Mouse (Mus musculus) CD4-positive helper T cell, adult 2 months (primary cell): ENCODE measurements around the gene Gabbr1.
A peak's percentile ranks its signal among the peaks of the same experiment; 100 is the strongest.

Experiments
- DNase-seq: peaks from one replicate; pipeline ENCODE4 v3.0.0-alpha.2; 2012; ENCODE audit warnings: low read depth, missing footprints, low spot score

Gene Gabbr1

GRCm38 (mm10) chr17:37039127-37039894 is 6.5 kb upstream of the Gabbr1 start:
- DNase-seq: no peak

GRCm38 (mm10) chr17:37044651-37045244 is 1.0 kb upstream of the Gabbr1 start:
- no peak for DNase-seq

- peak; percentile 72 for DNase-seq
Observed at GRCm38 (mm10) chr17:37046312-37047112, 746 bp downstream of the Gabbr1 start.

- peak; percentile 10 for DNase-seq
Observed at GRCm38 (mm10) chr17:37047332-37047976, 1.7 kb downstream of the Gabbr1 start.

GRCm38 (mm10) chr17:37047981-37048380 is 2.2 kb downstream of the Gabbr1 start:
- peak; percentile 58 for DNase-seq

- DNase-seq: no peak
Observed at GRCm38 (mm10) chr17:37048383-37048782, 2.6 kb downstream of the Gabbr1 start.

GRCm38 (mm10) chr17:37049570-37050310 is 4.0 kb downstream of the Gabbr1 start:
- peak; percentile 49 for DNase-seq

GRCm38 (mm10) chr17:37050399-37050798 is 4.6 kb downstream of the Gabbr1 start:
- DNase-seq: peak; percentile 35

- DNase-seq: peak; percentile 7
Observed at GRCm38 (mm10) chr17:37050876-37051275, 5.1 kb downstream of the Gabbr1 start.

- DNase-seq: no peak
Observed at GRCm38 (mm10) chr17:37051745-37052144, 6.0 kb downstream of the Gabbr1 start.

- no peak for DNase-seq
Observed at GRCm38 (mm10) chr17:37056957-37057356, 11.2 kb downstream of the Gabbr1 start.

GRCm38 (mm10) chr17:37061435-37061834 is 15.7 kb downstream of the Gabbr1 start:
- no peak for DNase-seq

GRCm38 (mm10) chr17:37062101-37062641 is 16.4 kb downstream of the Gabbr1 start:
- DNase-seq: no peak

- no peak for DNase-seq
Observed at GRCm38 (mm10) chr17:37063063-37063462, 17.3 kb downstream of the Gabbr1 start.

GRCm38 (mm10) chr17:37063686-37064495 is 18.1 kb downstream of the Gabbr1 start:
- no peak for DNase-seq

GRCm38 (mm10) chr17:37065993-37066392 is 20.2 kb downstream of the Gabbr1 start:
- no peak for DNase-seq

GRCm38 (mm10) chr17:37067861-37068260 is 22.1 kb downstream of the Gabbr1 start:
- no peak for DNase-seq

GRCm38 (mm10) chr17:37070121-37070520 is 24.4 kb downstream of the Gabbr1 start:
- DNase-seq: no peak

GRCm38 (mm10) chr17:37072080-37072729 is 26.4 kb downstream of the Gabbr1 start:
- no peak for DNase-seq
